Mouse (Mus musculus) embryonic facial prominence, embryonic 12.5 days (tissue): ENCODE measurements around the gene Nanos3. TPM values are rescaled to one million over a fixed set of nuclear protein-coding genes. Genes with fewer than 3 reads are reported as not detected.

ENCODE experiments used
- ATAC-seq: fragments of 200-750 bp; cut with Nextera tagmentation; 2 replicates; pipeline ENCODE4 v1.8.0; 2017; ENCODE audit not compliant: insufficient number of reproducible peaks, insufficient read depth, low FRiP score, low TSS enrichment
- H3K27ac ChIP-seq: fragments of 300-500 bp; sonication (generic); 2 replicates; pipeline ENCODE4 v1.5.1; 2016; ENCODE audit warnings: mild to moderate bottlenecking
- H3K27me3 ChIP-seq: fragments of 300-500 bp; sonication (generic); 2 replicates; pipeline ENCODE4 v1.6.1; 2016; ENCODE audit warnings: mild to moderate bottlenecking, moderate library complexity
- H3K36me3 ChIP-seq: fragments of 300-500 bp; sonication (generic); 2 replicates; pipeline ENCODE4 v1.6.1; 2016; ENCODE audit warnings: mild to moderate bottlenecking
- H3K4me1 ChIP-seq: fragments of 300-500 bp; sonication (generic); 2 replicates; pipeline ENCODE4 v1.6.1; 2016
- H3K4me2 ChIP-seq: fragments of 300-500 bp; sonication (generic); replicated peaks from 2 replicates; pipeline ENCODE4 v1.6.1; 2016; ENCODE audit warnings: mild to moderate bottlenecking, moderate library complexity
- H3K4me3 ChIP-seq: fragments of 300-500 bp; sonication (generic); 2 replicates; pipeline ENCODE4 v1.5.1; 2016; ENCODE audit warnings: mild to moderate bottlenecking
- H3K9ac ChIP-seq: fragments of 300-500 bp; sonication (generic); 2 replicates; pipeline ENCODE4 v1.6.1; 2016; ENCODE audit warnings: mild to moderate bottlenecking, moderate library complexity
- H3K9me3 ChIP-seq: fragments of 300-500 bp; sonication (generic); 2 replicates; pipeline ENCODE4 v1.6.1; 2016; ENCODE audit warnings: mild to moderate bottlenecking, moderate library complexity
- whole genome bisulfite sequencing: fragments of 180-500 bp; shearing (Covaris S2); methylation state at CpG from one replicate; pipeline ENCODE4 v1.1.7; 2016; 5-methylcytosine and 5-hydroxymethylcytosine counted together
- polyA plus RNA-seq: library from polyadenylated mRNA; unstranded; fragments of >200 nt; fragmentation: Nextera tagmentation; extraction: Ambion mirVana; gene quantifications from 2 replicates; pipeline ENCODE4 v1.2.1, GENCODE M21; 2016

Nanos3 gene
- polyA plus RNA-seq, 1 experiment from 2014 or later: 7.2 TPM

- WGBS: 31% methylated on average over 13 of the region's 13 CpGs
- Histone ChIP-seq H3K4me3 (peak overlapping the region; percentile 17), H3K36me3 (no peaks in the 10 kb centered on the region), H3K9me3 (no peaks in the 10 kb centered on the region), H3K27ac (peak overlapping the region; percentile 80), H3K4me1 (peaks cover 16% of the 10 kb centered on the region), H3K4me2 (peak overlapping the region; percentile 40), H3K27me3 (no peaks in the 10 kb centered on the region; the same call in 1 of the 2 replicates), H3K9ac (peak overlapping the region; percentile 17; the same call in 1 of the 2 replicates)
- 0 out of 2 replicates have a peak, but pooled peaks have one; percentile 19 for ATAC-seq
Measured at GRCm38 (mm10) chr8:84192023-84192422, 7.0 kb upstream of the Nanos3 start.

GRCm38 (mm10) chr8:84190191-84190867 is 5.3 kb upstream of the Nanos3 start:
- 91% methylated on average over 7 of the region's 7 CpGs for WGBS
- H3K9me3 ChIP-seq: no peaks in the 10 kb centered on the region
- no peak for ATAC-seq
- no peak overlapping the region for H3K4me2 ChIP-seq
- H3K36me3 ChIP-seq: no peaks in the 10 kb centered on the region
- H3K4me1 ChIP-seq: peaks cover 20% of the 10 kb centered on the region
- H3K27me3 ChIP-seq: no peaks in the 10 kb centered on the region; the same call in 1 of the 2 replicates
- no peak overlapping the region for H3K9ac ChIP-seq
- no peak overlapping the region for H3K27ac ChIP-seq
- H3K4me3 ChIP-seq: no peak overlapping the region

GRCm38 (mm10) chr8:84189603-84190002 is 4.6 kb upstream of the Nanos3 start:
- 52% methylated on average over 4 of the region's 4 CpGs for WGBS
- Histone ChIP-seq H3K4me2 (no peak overlapping the region), H3K9me3 (no peaks in the 10 kb centered on the region), H3K27me3 (no peaks in the 10 kb centered on the region; the same call in 1 of the 2 replicates), H3K27ac (no peak overlapping the region), H3K9ac (no peak overlapping the region), H3K4me3 (no peak overlapping the region), H3K4me1 (peaks cover 24% of the 10 kb centered on the region), H3K36me3 (no peaks in the 10 kb centered on the region)
- no peak for ATAC-seq

GRCm38 (mm10) chr8:84188671-84189070 is 3.7 kb upstream of the Nanos3 start:
- Histone ChIP-seq H3K4me2 (no peak overlapping the region), H3K27ac (no peak overlapping the region), H3K27me3 (no peaks in the 10 kb centered on the region; the same call in 1 of the 2 replicates), H3K4me1 (peaks cover 26% of the 10 kb centered on the region), H3K9ac (no peak overlapping the region), H3K36me3 (no peaks in the 10 kb centered on the region), H3K9me3 (no peaks in the 10 kb centered on the region), H3K4me3 (no peak overlapping the region)
- WGBS: 85% methylated on average over 10 of the region's 10 CpGs
- no peak for ATAC-seq

GRCm38 (mm10) chr8:84187065-84187755 is 2.2 kb upstream of the Nanos3 start:
- 5% methylated on average over 21 of the region's 21 CpGs for WGBS
- H3K4me2 ChIP-seq: peak overlapping the region; percentile 54
- ATAC-seq: no peak
- H3K9ac ChIP-seq: peak overlapping the region; percentile 43; the same call in 1 of the 2 replicates
- 0 out of 2 replicates have a peak overlapping the region, but pooled peaks have one; percentile 20 for H3K27ac ChIP-seq
- no peaks in the 10 kb centered on the region for H3K27me3 ChIP-seq
- peaks cover 27% of the 10 kb centered on the region for H3K4me1 ChIP-seq
- H3K4me3 ChIP-seq: peak overlapping the region; percentile 19
- no peaks in the 10 kb centered on the region for H3K36me3 ChIP-seq
- H3K9me3 ChIP-seq: no peaks in the 10 kb centered on the region

- Histone ChIP-seq H3K9me3 (no peaks in the 10 kb centered on the region), H3K36me3 (no peaks in the 10 kb centered on the region), H3K4me1 (peaks cover 22% of the 10 kb centered on the region), H3K4me3 (peak overlapping the region; percentile 19), H3K27ac (no peak overlapping the region), H3K9ac (peak overlapping the region; percentile 43; the same call in 1 of the 2 replicates), H3K4me2 (peak overlapping the region; percentile 54), H3K27me3 (no peaks in the 10 kb centered on the region)
- WGBS: under 1% methylated on average over 12 of the region's 12 CpGs
- no peak for ATAC-seq
Measured at GRCm38 (mm10) chr8:84186547-84186946, 1.5 kb upstream of the Nanos3 start.

GRCm38 (mm10) chr8:84184085-84185043 is 653 bp downstream of the Nanos3 start:
- H3K27me3 ChIP-seq: no peaks in the 10 kb centered on the region
- H3K4me1 ChIP-seq: peaks cover 44% of the 10 kb centered on the region
- H3K4me2 ChIP-seq: peak overlapping the region; percentile 64
- H3K36me3 ChIP-seq: no peaks in the 10 kb centered on the region
- peak overlapping the region; percentile 94 for H3K27ac ChIP-seq
- peak overlapping the region; percentile 98 for H3K9ac ChIP-seq
- no peaks in the 10 kb centered on the region for H3K9me3 ChIP-seq
- 17% methylated on average over 21 of the region's 21 CpGs for WGBS
- ATAC-seq: no peak; the same call in 1 of the 2 replicates
- H3K4me3 ChIP-seq: peak overlapping the region; percentile 81

- WGBS: 1% methylated on average over 87 of the region's 87 CpGs
Measured at GRCm38 (mm10) chr8:84183261-84184084, 1.5 kb downstream of the Nanos3 start.

GRCm38 (mm10) chr8:84182833-84183232 is 2.2 kb downstream of the Nanos3 start:
- Histone ChIP-seq H3K27me3 (no peaks in the 10 kb centered on the region), H3K9ac (peak overlapping the region; percentile 98), H3K9me3 (no peaks in the 10 kb centered on the region), H3K4me3 (peak overlapping the region; percentile 81), H3K27ac (peak overlapping the region; percentile 94), H3K4me2 (peak overlapping the region; percentile 64), H3K4me1 (peaks cover 49% of the 10 kb centered on the region), H3K36me3 (peaks cover 11% of the 10 kb centered on the region)
- ATAC-seq: no peak
- 48% methylated on average over 4 of the region's 4 CpGs for WGBS

More at GRCm38 (mm10) chr8:84183261-84184084, 1.5 kb downstream of the Nanos3 start:
- peak overlapping the region; percentile 64 for H3K4me2 ChIP-seq
- peaks cover 49% of the 10 kb centered on the region for H3K4me1 ChIP-seq
- H3K9ac ChIP-seq: peak overlapping the region; percentile 98
- no peaks in the 10 kb centered on the region for H3K27me3 ChIP-seq
- peak; percentile 2; the same call in 1 of the 2 replicates for ATAC-seq
- H3K9me3 ChIP-seq: no peaks in the 10 kb centered on the region
- peaks cover 5% of the 10 kb centered on the region for H3K36me3 ChIP-seq
- peak overlapping the region; percentile 81 for H3K4me3 ChIP-seq
- peak overlapping the region; percentile 94 for H3K27ac ChIP-seq

GRCm38 (mm10) chr8:84180530-84181190 is 4.4 kb downstream of the Nanos3 start:
- Histone ChIP-seq H3K4me1 (peaks cover 48% of the 10 kb centered on the region), H3K4me2 (peak overlapping the region; percentile 57), H3K27me3 (no peaks in the 10 kb centered on the region), H3K9ac (peak overlapping the region; percentile 55), H3K27ac (peak overlapping the region; percentile 91), H3K9me3 (no peaks in the 10 kb centered on the region), H3K4me3 (peak overlapping the region; percentile 27), H3K36me3 (peaks cover 25% of the 10 kb centered on the region)
- 2% methylated on average over 16 of the region's 16 CpGs for WGBS
- peak; percentile 62 for ATAC-seq
